Mouse (Mus musculus): ENCODE data around the gene Rab31.
A peak's percentile ranks its signal among the peaks of the same experiment; 100 is the strongest.
"Not testable (repeated sequence)": the region's sequence is repeated elsewhere in the genome, so short reads cannot be mapped to it uniquely, and the experiment has no call there.

Rab31 gene

DNA sequence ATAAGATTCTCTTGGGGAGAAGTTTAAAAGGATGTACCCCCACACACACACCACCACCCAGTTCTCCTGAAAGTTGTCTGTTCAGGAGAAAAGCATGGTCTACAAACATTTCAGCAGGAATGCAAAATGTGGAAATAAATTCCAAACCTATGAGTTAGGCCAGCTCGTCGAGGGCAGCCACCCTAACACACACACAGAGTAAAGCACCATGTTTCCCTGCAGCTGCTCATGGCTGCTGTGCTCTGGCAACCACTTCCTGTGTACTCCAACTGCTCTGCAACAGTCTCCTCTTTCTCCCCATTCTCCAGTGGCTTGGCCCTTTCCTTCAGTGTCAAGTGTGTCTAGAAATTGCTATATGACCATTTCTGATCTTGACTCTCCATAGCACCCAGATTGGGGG is 114.1 kb downstream of the Rab31 start:
- no peak for DNase-seq

DNA sequence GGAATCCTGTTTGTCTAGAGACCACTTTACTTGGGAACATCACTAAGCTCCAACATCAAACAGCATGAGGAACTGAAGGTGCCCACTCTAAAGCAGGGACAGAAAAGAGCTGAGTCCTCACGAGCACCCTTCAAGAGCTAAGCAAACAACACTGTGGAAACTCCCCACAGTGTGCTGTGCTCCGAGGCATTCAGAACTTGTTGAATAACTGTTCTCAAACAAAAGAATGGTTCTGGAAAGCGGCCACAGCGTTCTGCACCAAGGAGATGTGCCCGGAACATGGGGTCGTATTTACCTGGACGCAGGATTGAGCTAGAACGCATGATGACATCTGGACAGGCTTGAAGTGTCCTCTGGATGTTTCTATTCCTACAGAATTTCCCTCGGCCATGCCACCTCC is 114.6 kb downstream of the Rab31 start:
- DNase-seq: peak; percentile 54 to 65

DNA sequence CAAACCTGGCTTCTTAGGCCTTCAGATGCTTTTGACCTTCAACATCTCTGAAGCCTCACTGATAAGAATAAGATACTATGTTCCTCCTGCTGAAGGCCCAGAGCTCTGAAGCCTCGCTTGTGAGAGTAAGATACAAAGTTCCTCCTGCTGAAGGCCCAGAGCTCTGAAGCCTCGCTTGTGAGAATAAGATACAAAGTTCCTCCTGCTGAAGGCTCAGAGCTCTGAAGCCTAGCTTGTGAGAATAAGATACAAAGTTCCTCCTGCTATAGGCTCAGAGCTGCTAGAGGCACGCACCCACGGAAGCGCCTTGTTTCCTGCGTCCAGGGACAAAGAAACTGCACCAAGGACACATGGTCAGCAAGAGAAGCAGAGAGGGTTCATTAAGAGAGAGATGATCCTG is 115.8 kb downstream of the Rab31 start:
- no peak for DNase-seq

DNA sequence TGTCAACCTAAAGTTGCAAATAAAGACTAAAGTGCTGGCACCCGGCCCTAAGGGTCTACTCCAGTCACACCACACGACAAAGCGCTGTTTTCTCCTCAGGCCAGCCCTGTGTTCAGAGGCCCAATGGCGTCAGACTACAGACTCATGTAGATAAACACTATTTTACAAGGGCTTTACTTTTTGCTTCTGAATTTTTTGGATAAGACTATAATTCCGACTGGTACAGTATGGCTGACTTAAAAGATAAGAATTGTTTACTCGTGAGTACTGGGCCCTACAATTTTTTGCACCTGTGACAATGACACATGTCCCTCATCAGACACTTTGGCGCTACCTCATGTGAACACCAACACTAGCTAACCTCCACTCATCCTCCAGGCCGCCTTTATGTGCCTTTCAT is 116.5 kb downstream of the Rab31 start:
- DNase-seq: peak in 1 of 2 experiments; percentile 15

DNA sequence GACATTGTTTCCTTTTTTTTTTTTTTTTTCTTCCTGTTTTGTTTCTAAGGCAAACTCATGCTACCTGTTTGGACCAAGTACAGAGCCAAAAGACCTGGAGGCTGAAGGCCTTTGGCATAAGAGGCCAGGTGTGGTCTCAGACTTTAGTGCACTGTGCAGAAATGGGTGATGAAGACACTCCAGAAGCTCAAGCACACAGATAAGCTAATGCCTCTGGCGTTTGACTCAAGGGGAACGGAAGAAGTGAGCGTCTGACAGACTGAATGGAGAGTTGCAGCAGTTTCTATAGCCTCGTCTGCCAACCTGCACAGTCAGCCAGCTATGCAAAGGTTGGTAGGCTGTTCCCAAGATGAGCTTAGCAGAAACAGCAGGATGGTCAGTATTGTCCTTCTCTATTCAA is 116.9 kb downstream of the Rab31 start:
- DNase-seq: no peak

DNA sequence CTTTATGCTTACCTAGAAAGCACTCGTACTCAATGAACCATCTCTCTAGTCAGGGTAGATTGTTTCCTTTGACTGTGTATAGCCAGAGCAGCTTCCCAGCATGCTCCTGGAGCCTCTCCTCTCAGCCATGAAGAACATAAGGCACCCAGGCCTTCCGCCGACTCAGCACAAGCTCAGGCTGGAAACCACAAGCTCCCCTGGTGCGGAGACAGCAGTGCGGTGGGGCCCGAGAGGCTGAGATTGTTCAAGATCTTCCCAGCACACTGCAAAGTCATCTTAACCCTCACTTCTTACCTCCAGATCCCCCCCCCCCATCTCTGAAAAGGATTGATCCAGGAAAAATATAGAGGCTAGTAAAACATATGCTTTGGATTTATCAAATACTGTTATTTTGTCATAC is 122.0 kb downstream of the Rab31 start:
- no peak for DNase-seq

DNA sequence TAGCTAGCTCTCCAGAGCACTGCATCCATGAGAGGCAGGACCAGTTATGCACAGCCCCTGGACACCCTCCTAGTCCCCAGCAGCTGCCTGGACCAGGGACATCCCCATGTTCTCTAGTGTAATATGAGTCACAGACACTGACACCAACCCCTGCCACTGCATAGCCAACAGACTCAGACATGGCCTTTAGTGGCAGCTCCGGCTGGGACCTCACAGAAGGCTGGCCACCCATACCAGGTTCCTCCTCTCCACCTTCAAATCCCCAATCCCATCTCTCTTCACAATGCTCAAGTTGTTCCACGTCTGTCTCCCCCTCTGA is 123.4 kb downstream of the Rab31 start:
- no peak for DNase-seq

DNA sequence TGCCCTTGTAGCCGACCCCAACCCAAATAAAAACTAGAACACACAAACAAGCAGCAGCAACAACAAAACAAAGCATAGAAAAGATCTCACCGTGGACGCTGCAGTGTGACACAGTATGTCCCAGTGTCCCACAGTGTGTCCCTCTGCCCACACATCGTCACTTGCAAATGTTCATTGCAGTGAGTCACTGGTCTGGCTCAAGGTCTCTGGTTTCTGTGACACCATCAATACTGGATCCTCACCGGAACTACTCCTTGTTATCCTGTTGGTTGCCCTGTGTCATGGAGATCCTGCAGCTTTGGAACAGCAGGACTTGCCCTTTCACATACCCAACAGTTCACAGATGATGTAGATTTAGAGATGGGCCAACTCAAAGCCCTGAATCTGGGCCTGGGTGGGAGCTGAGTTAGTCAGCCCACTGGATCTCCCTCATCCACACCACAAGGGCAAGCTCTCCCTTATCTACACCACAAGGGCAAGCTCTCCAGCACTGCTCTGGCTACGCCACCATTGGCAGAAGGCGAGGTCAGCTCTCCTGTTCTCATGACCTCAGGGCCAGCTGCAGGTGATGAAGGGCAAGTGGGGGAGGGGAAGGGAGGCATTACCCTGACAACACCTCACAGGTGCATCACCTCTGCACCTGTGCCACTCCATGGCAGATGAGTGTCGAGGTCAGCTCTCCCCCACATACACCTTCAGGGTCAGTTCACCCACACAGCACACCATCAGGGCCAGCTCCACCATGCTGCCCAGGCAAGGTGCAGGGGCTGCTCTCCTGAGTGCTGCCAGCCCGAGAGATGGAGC is 124.0 kb downstream of the Rab31 start:
- DNase-seq: no peak

DNA sequence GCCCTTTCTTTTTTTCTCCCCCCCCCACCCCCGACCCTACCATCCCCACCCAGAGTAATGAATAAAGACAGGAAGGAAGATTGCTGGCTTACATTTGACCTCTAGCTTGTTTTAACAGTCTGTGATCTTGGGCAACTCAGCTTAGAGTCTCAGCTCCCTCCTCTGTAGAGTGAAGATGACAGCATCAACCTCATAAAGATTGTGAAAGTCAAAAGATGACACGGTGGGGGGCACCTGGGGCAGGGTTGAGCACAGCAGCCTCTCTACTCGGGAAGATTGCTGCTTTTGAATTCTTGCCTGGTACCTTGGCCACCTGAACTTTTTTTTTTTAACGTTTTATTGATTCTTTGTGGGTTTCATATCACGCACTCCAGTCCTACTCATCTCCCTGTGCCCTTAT is 124.6 kb downstream of the Rab31 start:
- DNase-seq: no peak

DNA sequence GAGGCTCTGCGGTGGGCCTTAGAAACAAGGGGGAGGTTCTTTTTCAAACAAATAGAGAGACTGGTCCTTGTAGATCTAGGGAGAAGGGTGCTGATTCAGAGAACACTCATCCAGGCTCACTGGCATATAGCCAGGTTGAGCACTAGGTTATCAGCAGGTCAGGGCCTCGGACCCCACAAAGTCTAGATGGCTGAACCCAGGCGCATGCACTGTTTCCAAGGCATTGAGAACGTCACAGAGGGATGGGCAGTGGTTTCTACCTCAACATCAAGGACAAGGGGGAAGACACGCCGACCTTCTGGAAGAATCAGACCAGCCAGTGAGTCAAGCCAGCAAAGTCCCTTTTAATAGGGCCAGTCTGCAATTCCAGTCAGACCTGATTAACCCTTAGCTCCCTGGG is 125.3 kb downstream of the Rab31 start:
- DNase-seq: no peak

DNA sequence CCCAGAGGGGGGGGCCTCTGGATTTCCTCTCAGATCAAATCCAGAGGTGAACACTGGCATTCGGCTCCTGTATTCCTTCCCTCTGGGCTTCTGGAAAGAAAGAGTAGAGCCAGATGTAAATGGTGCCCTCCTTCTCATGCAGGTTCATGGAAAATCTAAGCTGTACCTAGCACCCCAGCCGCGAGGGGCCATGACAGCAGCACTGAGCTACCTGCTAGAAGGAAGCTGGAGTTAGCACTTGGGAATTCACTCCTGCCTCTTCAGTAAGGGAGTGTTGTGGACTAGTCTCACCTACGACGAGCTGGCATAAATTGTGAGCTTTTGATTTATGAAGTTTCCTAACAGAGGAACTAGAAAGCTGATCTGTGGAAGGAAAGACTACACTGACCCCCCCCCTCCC is 129.0 kb downstream of the Rab31 start:
- peak in 1 of 2 experiments; percentile 27 for DNase-seq

DNA sequence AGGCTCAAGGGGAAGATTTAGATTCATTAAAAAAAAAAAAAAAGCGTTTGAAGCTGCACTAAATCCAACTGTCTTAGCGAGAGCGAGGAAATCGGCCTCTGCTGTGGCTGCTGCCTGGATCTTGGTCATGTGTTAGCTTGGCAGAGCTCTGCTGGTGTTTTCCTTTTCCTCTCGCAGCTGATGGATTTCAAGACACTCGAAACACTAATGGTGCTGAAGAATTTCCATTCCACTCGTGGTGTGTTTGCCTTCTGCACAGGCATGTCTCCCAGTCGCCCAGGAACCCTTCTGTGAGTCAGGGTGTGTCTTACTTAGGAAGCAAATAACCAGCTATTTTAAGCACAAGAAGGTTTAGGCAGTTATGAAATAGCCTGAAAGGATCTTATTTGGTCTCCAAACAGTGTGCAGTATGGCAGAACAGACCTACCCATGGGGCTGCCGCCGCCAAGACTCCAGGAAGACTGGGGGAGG is 129.5 kb downstream of the Rab31 start:
- peak; percentile 53 to 83 for DNase-seq

DNA sequence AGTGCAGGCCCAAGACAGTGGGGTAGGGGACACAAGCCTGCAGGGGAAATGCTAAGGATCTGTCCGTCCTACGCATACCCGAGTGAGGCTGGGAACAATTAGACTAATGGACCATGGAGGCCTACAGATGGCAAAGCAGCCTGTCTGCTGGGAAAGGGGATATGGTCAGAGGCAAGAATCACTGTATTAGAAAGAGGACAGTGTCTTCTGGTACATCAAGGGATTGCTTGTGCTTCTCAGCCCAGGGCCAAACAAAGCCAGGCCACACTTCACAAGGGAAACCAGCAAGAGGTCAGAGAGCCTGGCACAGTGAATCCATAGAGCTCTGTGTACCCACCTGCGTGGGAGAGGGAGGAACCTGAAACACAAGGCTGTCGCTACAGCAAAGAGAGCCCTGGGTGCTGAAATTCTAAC is 130.0 kb downstream of the Rab31 start:
- no peak for DNase-seq

DNA sequence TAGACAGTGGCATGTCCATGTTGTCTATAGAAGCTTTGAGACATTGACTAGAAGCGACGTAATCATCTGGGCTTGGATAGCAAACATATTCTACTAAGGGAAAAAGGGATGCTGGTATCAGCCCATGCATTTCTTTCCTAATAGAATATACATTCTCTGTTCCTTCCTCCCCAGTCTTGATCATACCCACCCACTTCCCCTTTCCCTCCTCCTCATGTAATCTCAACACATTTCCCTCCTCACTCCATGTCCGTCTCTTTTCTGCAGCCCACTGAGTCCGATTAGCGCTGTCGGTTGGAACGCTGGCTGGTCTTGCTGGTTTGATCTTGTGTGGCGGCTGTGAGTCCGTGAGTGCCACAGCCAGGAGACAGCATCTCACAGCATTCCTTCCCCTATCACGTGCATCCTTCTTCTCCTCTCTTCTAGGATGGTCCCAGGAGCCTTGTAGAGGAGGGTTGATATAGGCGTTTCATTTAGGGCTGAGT is 130.8 kb downstream of the Rab31 start, which contains the start of gene Txndc2:
Txndc2 (minus strand) TSS at position 435 of the 485 bp plus-strand sequence.
- no peak for DNase-seq

DNA sequence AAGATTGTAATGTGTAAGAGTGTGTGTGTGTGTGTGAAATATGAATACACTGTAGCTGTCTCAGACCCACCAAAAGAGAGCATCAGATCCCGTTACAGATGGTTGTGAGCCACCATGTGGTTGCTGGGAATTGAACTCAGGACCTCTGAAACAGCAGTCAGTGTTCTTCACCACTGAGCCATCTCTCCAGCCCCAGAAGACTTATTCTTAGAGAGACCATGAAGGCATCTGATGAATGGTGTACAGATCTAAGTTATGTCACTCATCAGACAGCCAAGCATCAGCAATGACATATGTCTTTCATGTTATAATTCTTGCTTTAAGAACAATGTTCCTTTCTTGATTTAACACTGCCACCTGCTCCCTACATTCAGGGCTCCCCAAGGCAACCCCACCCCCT is 133.4 kb downstream of the Rab31 start:
- no peak for DNase-seq

DNA sequence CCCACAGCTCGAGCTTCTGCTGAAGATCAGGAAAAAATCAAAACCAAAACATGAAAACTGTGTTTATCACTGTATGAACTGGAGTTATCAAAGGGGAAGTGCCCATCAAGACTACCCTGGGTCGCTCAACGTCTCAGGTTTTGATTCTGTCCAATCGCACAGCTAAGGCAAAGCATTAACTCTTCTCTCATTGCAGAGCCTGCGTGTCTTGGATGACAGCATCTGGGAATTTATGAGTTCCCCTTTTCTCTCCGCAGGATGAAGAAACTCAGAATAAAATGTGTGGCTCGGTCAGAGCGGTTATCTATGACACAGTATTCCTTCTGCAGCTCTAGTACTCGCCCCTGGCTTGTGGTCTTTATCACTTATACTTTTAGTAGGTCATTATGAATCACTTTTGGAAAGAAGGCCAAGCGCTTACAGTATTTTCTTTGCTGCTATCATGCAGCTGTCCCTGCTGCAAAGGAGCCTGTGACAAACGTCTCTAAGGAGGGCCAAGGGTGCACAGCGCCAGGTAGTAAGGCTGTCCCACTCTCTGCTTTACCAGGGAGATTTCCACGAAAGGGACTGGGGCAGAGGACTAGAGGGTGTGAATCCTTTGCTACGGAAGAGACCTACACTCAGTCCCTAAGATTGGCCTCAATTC is 136.7 kb downstream of the Rab31 start:
- DNase-seq: no peak

DNA sequence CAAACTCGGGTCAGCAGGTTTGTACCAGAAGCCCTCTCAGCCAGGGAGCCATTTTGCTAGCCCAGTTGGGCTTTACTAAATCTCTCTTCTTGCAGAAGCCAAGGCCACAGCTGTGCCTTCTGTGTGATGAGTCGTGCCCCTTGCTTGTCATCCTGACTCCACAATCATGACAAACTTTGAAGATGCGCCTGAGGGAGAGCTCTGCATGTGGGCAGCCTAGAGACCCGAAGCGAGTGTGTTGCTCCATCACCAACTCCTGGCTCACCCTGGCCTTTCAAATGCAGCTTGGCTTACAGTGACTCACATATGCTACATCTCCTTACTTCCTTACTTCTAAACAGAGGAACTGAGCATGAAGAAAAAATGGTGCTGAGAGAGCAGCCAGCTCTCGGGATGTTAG is 142.6 kb downstream of the Rab31 start:
- DNase-seq: no peak

DNA sequence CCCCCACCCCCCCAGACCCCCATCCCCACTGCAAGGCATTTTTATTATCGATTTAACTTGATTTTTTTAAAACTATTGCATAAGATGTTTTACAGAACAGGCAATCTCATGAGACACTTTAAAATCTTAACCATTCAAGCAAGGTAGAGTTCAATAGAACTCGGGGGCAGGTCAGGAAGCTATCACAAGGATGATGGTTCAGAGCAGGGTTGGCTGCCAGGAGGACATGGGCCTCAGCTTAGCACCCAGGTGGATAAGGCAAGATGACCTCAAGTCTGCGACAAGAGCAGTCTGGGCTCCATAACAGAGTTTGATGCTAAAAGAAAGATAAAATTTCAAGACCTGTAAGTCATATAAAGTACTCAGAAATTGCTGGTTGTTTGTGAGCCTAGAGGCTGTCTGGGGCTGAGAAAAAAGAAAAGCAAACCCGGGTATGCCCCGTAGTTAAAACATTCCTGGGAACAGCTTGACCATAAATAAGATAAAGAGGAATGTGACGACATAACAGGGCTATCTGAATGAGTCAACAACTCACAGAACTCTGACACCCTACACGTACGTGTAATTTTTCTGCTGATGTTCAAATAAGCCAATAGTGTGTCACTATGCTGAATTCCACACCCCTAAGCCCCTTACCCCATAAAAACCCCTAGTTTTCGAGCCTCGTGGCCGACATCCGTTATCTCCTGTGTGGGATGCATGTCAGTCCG is 143.6 kb downstream of the Rab31 start:
- not testable (repeated sequence) for DNase-seq

DNA sequence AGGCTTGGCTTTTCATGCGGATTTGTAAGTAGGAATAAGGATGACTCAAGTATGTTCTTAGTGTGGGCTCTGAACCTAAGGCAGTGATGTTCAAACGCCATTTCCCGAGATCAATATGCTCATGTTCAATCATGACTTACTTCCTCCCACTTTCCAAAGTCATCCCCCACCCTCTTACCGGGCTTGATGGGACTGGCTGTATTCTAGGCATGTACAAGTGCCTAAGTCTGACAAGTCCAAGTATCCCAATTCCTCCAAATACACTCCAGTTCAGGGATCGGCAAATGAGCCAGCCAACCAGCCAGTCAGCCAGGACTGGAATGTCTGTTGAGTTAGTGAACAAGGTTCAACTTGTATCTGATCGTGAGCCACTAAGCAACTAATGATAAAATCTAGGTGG is 146.3 kb downstream of the Rab31 start:
- no peak for DNase-seq

DNA sequence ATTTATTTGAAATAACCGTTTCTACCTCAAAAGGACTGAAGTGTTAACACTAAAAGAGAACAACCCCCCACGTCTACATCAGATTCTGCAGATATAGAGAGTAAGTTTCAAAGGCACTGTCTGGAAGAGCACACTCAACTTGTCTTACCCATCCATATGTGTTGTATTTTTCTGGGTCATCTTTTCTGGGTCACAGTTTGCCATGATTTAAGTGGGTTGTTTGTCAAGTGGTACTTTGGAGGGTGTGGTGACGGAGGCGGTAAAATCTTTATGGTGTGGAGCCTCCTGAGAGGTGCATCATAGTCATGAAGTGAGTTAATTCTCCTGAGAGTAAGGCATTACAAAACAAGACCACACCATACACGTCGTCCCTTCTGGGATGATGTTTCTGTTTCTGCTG is 147.0 kb downstream of the Rab31 start:
- DNase-seq: no peak

DNA sequence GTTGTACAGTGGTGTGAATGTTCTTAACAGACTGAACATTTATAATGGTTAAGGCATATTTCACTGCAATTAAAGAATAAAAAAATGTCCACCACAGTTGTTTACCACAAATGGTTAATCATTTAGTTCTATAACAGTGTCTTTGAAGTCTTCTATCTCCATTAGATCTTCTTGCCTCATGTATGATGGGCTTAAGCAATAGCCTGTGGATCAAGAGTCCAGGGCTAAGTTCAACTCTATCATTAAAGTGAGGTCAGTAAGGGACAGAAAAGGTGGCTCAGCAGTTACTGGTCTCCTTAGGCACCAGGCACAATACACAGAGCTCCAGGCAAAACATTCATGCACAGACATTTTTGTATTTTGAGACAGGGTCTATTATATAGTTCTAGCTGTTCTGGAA is 149.4 kb downstream of the Rab31 start:
- DNase-seq: no peak

DNA sequence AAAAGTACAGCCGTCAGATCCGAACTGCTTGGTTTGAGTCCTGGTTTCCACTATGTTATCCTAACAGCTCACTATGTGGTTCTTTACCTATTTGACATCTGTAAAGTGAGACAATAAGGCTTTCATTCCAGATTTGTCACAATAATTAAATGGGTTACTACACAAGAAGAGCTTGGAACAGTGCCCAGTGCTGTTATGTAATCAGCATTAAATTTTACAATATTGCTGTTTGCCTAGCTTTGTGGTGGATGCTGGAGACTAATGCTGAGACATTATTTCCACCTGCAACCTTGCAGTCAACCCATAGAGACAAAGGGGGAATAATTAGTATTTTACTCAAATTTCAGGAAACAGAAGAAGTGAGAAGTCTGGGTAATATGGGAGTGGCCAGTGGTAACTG is 154.1 kb downstream of the Rab31 start:
- no peak for DNase-seq

DNA sequence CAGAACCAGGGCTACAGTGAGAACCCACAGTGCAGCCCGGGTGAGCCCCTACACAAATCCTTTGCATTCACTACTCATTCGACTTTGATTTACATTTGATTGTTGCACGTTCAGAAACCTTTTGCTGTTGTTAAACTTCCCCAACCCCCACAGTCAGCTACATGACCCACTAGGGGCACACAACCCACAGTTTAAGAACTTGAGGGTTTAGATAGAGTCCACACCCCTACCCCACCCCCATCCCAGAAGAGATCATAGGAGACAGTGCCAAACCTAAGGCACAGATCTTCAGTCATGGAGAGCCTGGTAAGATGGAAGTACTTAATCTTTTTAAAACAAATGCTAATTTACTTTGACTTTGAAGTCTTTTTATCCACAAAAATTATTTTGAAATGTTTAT is 156.9 kb downstream of the Rab31 start:
- no peak for DNase-seq

DNA sequence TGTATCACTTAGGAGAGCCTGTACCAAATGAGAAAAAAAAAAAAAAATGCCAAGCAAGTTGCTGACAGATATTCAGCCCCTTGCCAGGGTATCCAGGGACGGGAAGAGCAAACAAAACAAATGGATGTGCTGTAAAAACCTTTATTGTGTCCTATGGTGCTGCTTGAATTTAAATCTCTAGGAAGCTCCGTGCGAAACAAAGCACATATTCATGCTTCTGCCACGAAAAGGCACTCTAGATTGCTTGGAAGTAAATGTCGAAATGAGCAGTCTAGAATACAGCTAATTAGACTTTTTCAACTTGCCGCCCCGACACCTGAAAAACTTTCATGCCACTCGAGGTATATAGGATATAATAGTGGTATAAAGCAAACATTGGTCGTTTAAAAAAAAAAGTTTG is 158.1 kb downstream of the Rab31 start:
- no peak for DNase-seq
